Mouse (Mus musculus) forebrain, embryonic 15.5 days (tissue): ENCODE measurements around the gene Tmtc4. TPM values are rescaled to one million over a fixed set of nuclear protein-coding genes. Genes with fewer than 3 reads are reported as not detected.

Experiments
- ATAC-seq: fragments of 200-750 bp; cut with Nextera tagmentation; replicated peaks from 2 replicates; pipeline ENCODE4 v1.8.0; 2017; ENCODE audit warnings: mild to moderate bottlenecking, moderate TSS enrichment, moderate library complexity
- H3K27ac ChIP-seq: fragments of 300-500 bp; sonication (generic); replicated peaks from 2 replicates; pipeline ENCODE4 v1.5.1; 2015; ENCODE audit warnings: mild to moderate bottlenecking, inconsistent platforms
- H3K27me3 ChIP-seq: fragments of 300-500 bp; sonication (generic); 2 replicates; pipeline ENCODE4 v1.6.1; 2015; ENCODE audit warnings: inconsistent platforms
- H3K36me3 ChIP-seq: fragments of 300-500 bp; sonication (generic); 2 replicates; pipeline ENCODE4 v1.6.1; 2015; ENCODE audit warnings: mild to moderate bottlenecking, inconsistent platforms
- H3K4me1 ChIP-seq: fragments of 300-500 bp; sonication (generic); 2 replicates; pipeline ENCODE4 v1.6.1; 2015; ENCODE audit warnings: inconsistent platforms
- H3K4me2 ChIP-seq: fragments of 300-500 bp; sonication (generic); replicated peaks from 2 replicates; pipeline ENCODE4 v1.6.1; 2015; ENCODE audit warnings: mild to moderate bottlenecking, inconsistent platforms
- H3K4me3 ChIP-seq: fragments of 300-500 bp; sonication (generic); 2 replicates; pipeline ENCODE4 v1.5.1; 2015; ENCODE audit warnings: mild to moderate bottlenecking, inconsistent platforms
- H3K9ac ChIP-seq: fragments of 300-500 bp; sonication (generic); replicated peaks from 2 replicates; pipeline ENCODE4 v1.6.1; 2015; ENCODE audit warnings: mild to moderate bottlenecking, inconsistent platforms
- H3K9me3 ChIP-seq: fragments of 300-500 bp; sonication (generic); 2 replicates; pipeline ENCODE4 v1.6.1; 2016; ENCODE audit warnings: inconsistent platforms
- WGBS: fragments of 180-500 bp; shearing (Covaris S2); methylation state at CpG from one replicate; pipeline ENCODE4 v1.1.7; 2015; ENCODE audit warnings: mixed read lengths; 5-methylcytosine and 5-hydroxymethylcytosine counted together
- polyA plus RNA-seq: library from polyadenylated mRNA; unstranded; fragments of >200 nt; fragmentation: Nextera tagmentation; extraction: Ambion mirVana; gene quantifications from 2 replicates; pipeline ENCODE4 v1.2.1, GENCODE M21; 2015

The Tmtc4 gene
- polyA plus RNA-seq, 1 experiment from 2014 or later, result 39.1 TPM

- no peaks in the 10 kb centered on the region for H3K27me3 ChIP-seq
- no peaks in the 10 kb centered on the region for H3K9me3 ChIP-seq
- H3K4me2 ChIP-seq, result no peak overlapping the region
- no peak overlapping the region for H3K9ac ChIP-seq
- no peaks in the 10 kb centered on the region for H3K4me1 ChIP-seq
- 68% methylated on average over 6 of the region's 6 CpGs for WGBS
- no peaks in the 10 kb centered on the region for H3K36me3 ChIP-seq
- H3K4me3 ChIP-seq, result no peak overlapping the region
- no peak overlapping the region for H3K27ac ChIP-seq
- ATAC-seq, result no peak
These were observed 9.1 kb upstream of the Tmtc4 start for GRCm38 (mm10) chr14:122992937-122993336.

GRCm38 (mm10) chr14:122990521-122991052 lies 6.8 kb upstream of the Tmtc4 start:
- no peaks in the 10 kb centered on the region for H3K9me3 ChIP-seq
- no peaks in the 10 kb centered on the region for H3K4me1 ChIP-seq
- H3K36me3 ChIP-seq, result no peaks in the 10 kb centered on the region
- no peak overlapping the region for H3K4me2 ChIP-seq
- 83% methylated on average over 4 of the region's 4 CpGs for WGBS
- no peak overlapping the region for H3K27ac ChIP-seq
- no peak overlapping the region for H3K9ac ChIP-seq
- no peak for ATAC-seq
- H3K27me3 ChIP-seq, result no peaks in the 10 kb centered on the region
- H3K4me3 ChIP-seq, result no peak overlapping the region

GRCm38 (mm10) chr14:122986404-122986803 lies 2.6 kb upstream of the Tmtc4 start:
- Histone ChIP-seq H3K4me2 (no peak overlapping the region), H3K36me3 (no peaks in the 10 kb centered on the region), H3K27me3 (0 out of 2 replicates have a peak, but pooled peaks cover 3% of the 10 kb centered on the region), H3K9ac (no peak overlapping the region), H3K9me3 (no peaks in the 10 kb centered on the region), H3K4me3 (no peak overlapping the region), H3K27ac (no peak overlapping the region), H3K4me1 (peaks cover 19% of the 10 kb centered on the region)
- ATAC-seq, result no peak
- 76% methylated on average over 2 of the region's 2 CpGs for WGBS

GRCm38 (mm10) chr14:122982571-122983225 lies 1.1 kb downstream of the Tmtc4 start:
- 0% methylated on average over 62 of the region's 63 CpGs for WGBS
- peak overlapping the region; percentile 77 for H3K4me3 ChIP-seq
- peak overlapping the region; percentile 91 for H3K27ac ChIP-seq
- H3K9me3 ChIP-seq, result no peaks in the 10 kb centered on the region
- no peaks in the 10 kb centered on the region for H3K36me3 ChIP-seq
- peaks cover 23% of the 10 kb centered on the region for H3K4me1 ChIP-seq
- H3K9ac ChIP-seq, result peak overlapping the region; percentile 77
- peak overlapping the region; percentile 84 for H3K4me2 ChIP-seq
- peak; percentile 90 for ATAC-seq
- 0 out of 2 replicates have a peak, but pooled peaks cover 3% of the 10 kb centered on the region for H3K27me3 ChIP-seq

- Histone ChIP-seq H3K9ac (peak overlapping the region; percentile 77), H3K27ac (peak overlapping the region; percentile 91; the same call in 1 of the 2 replicates), H3K4me3 (peak overlapping the region; percentile 77), H3K4me1 (peaks cover 23% of the 10 kb centered on the region), H3K36me3 (no peaks in the 10 kb centered on the region), H3K4me2 (peak overlapping the region; percentile 84), H3K9me3 (no peaks in the 10 kb centered on the region), H3K27me3 (0 out of 2 replicates have a peak, but pooled peaks cover 3% of the 10 kb centered on the region)
- ATAC-seq, result no peak
- 29% methylated on average over 8 of the region's 8 CpGs for WGBS
These were observed 1.9 kb downstream of the Tmtc4 start for GRCm38 (mm10) chr14:122981831-122982485.

GRCm38 (mm10) chr14:122978871-122979270 lies 5.0 kb downstream of the Tmtc4 start:
- H3K27me3 ChIP-seq, result no peaks in the 10 kb centered on the region
- peaks cover 27% of the 10 kb centered on the region for H3K4me1 ChIP-seq
- H3K36me3 ChIP-seq, result no peaks in the 10 kb centered on the region
- no peak overlapping the region for H3K9ac ChIP-seq
- H3K4me3 ChIP-seq, result no peak overlapping the region
- H3K9me3 ChIP-seq, result no peaks in the 10 kb centered on the region
- no peak for ATAC-seq
- 91% methylated on average over 3 of the region's 3 CpGs for WGBS
- H3K27ac ChIP-seq, result no peak overlapping the region
- no peak overlapping the region for H3K4me2 ChIP-seq

GRCm38 (mm10) chr14:122977797-122978140 lies 6.1 kb downstream of the Tmtc4 start:
- H3K4me1 ChIP-seq, result peaks cover 22% of the 10 kb centered on the region
- H3K36me3 ChIP-seq, result no peaks in the 10 kb centered on the region
- no peak for ATAC-seq
- no peaks in the 10 kb centered on the region for H3K9me3 ChIP-seq
- no peak overlapping the region for H3K27ac ChIP-seq
- H3K4me2 ChIP-seq, result no peak overlapping the region
- no peak overlapping the region for H3K4me3 ChIP-seq
- no peak overlapping the region for H3K9ac ChIP-seq
- no peaks in the 10 kb centered on the region for H3K27me3 ChIP-seq
- 57% methylated on average over 1 of the region's 1 CpGs for WGBS

- no peak for ATAC-seq
- 75% methylated on average over 9 of the region's 9 CpGs for WGBS
- H3K9me3 ChIP-seq, result no peaks in the 10 kb centered on the region
- no peak overlapping the region for H3K4me2 ChIP-seq
- H3K4me1 ChIP-seq, result peaks cover 18% of the 10 kb centered on the region
- no peak overlapping the region for H3K27ac ChIP-seq
- no peaks in the 10 kb centered on the region for H3K27me3 ChIP-seq
- no peaks in the 10 kb centered on the region; the same call in 1 of the 2 replicates for H3K36me3 ChIP-seq
- H3K4me3 ChIP-seq, result no peak overlapping the region
- no peak overlapping the region for H3K9ac ChIP-seq
These were observed 6.6 kb downstream of the Tmtc4 start for GRCm38 (mm10) chr14:122977056-122977796.

GRCm38 (mm10) chr14:122974854-122975570 lies 8.8 kb downstream of the Tmtc4 start:
- Histone ChIP-seq H3K27me3 (no peaks in the 10 kb centered on the region), H3K4me3 (no peak overlapping the region), H3K27ac (no peak overlapping the region), H3K4me1 (peaks cover 7% of the 10 kb centered on the region; the same call in 1 of the 2 replicates), H3K36me3 (peaks cover 7% of the 10 kb centered on the region), H3K9ac (no peak overlapping the region), H3K9me3 (no peaks in the 10 kb centered on the region), H3K4me2 (no peak overlapping the region)
- 66% methylated on average over 3 of the region's 3 CpGs for WGBS
- no peak for ATAC-seq

- Histone ChIP-seq H3K4me3 (no peak overlapping the region), H3K27ac (no peak overlapping the region), H3K27me3 (no peaks in the 10 kb centered on the region), H3K36me3 (peaks cover 7% of the 10 kb centered on the region), H3K9ac (no peak overlapping the region), H3K9me3 (no peaks in the 10 kb centered on the region), H3K4me2 (no peak overlapping the region), H3K4me1 (peaks cover 7% of the 10 kb centered on the region; the same call in 1 of the 2 replicates)
- no peak for ATAC-seq
- 97% methylated on average over 2 of the region's 2 CpGs for WGBS
These were observed 10.7 kb downstream of the Tmtc4 start for GRCm38 (mm10) chr14:122973091-122973490.

- Histone ChIP-seq H3K4me3 (no peak overlapping the region), H3K9me3 (no peaks in the 10 kb centered on the region), H3K9ac (no peak overlapping the region), H3K4me1 (no peaks in the 10 kb centered on the region), H3K36me3 (peaks cover 12% of the 10 kb centered on the region), H3K27ac (no peak overlapping the region), H3K27me3 (no peaks in the 10 kb centered on the region), H3K4me2 (no peak overlapping the region)
- ATAC-seq, result no peak
- 84% methylated on average over 2 of the region's 2 CpGs for WGBS
These were observed 15.8 kb downstream of the Tmtc4 start for GRCm38 (mm10) chr14:122968049-122968448.
